Mouse (Mus musculus) CD4-positive, CD25-positive, alpha-beta regulatory T cell, adult 4 months (primary cell): ENCODE data around the gene Tax1bp3. TPM values are rescaled to one million over a fixed set of nuclear protein-coding genes. Genes with fewer than 3 reads are reported as not detected.

Experiments used
- ATAC-seq: one replicate; pipeline ENCODE4 v1.8.0; 2017
- polyA plus RNA-seq, 2 experiments: library from polyadenylated mRNA; unstranded; fragments of 100-300 nt; shearing (Covaris generic); gene quantifications; one replicate each; pipeline ENCODE4 v1.2.1; 2017

Gene Tax1bp3
- polyA plus RNA-seq: 10 to 100 TPM; 27.4 to 30.8 TPM

DNA sequence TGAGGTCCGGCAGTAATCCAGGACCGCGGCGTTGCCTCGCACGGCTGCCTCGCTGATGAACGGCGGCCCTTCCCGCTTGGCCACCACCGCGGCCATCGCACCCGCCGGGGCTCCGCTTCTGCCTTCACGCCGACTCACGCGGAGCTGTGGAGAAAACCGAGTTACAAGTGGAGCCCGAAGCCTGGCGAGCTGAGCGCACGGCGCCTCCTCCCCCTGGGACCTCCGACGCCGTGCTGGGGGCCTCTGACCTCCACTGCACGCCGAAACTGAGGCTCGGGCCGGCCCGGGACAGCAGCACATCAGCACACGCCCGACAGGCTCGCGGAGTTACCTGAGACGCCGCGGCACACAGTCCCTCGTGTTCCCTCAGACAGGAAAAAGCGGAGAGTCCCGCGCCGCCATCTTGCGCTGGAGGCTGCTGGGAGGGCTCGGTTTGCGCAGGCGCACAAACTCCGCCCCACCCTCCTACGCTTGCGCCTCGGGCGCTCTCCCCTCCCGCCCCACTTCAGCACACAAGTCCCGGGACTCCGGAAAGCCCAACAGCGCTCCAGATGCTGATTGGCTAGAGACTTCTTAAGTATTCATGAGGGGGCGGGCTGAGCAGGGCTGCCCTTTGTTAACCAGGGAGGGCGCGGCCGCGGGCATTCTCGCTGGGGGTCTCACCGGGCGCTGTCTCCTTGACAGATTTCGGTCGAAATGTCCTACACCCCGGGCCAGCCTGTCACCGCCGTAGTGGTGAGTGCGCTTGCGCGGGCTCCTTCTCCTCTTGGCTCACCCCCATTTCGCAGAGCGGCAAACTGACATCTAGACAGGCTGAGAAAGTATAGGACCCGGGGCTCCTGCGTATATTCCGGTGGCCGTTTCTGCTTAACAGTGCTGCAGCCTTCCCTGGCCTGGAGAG lies at the start of gene Tax1bp3, which contains the start of gene Emc6:
Gene Tax1bp3, plus strand, starts transcription at position 476 of the 901 bp plus-strand sequence.
Gene Emc6, minus strand, starts transcription at position 430 of the 901 bp plus-strand sequence.
- ATAC-seq: peak; percentile 98

DNA sequence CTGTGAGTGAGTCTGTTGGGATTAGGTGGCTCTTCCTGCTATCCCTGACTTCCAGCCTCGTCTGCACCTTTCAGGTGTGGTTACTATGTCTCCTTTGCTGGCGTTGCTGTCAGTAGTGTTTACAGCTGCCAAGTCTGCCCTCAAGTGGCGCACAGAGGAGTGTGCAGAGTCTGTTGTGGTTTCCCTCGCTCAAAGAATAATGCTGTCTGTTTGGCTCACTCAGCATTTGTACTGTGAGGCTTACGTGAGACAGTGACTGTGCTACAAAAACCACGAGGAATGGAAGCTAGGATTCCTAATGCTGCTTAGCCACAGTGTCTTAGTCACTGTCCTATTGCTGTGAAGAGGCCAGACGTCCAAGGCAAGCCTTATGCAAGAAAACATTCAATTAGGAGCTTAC lies 45.9 kb upstream of the Tax1bp3 start:
- peak; percentile 92 for ATAC-seq

GRCm38 (mm10) chr11:73132999-73133398 lies 43.9 kb upstream of the Tax1bp3 start:
- ATAC-seq: peak; percentile 33

- no peak for ATAC-seq
Observed at GRCm38 (mm10) chr11:73134222-73134621, 42.7 kb upstream of the Tax1bp3 start.

GRCm38 (mm10) chr11:73136587-73136986 lies 40.3 kb upstream of the Tax1bp3 start:
- ATAC-seq: no peak

GRCm38 (mm10) chr11:73137116-73137515 lies 39.8 kb upstream of the Tax1bp3 start:
- no peak for ATAC-seq

- ATAC-seq: peak; percentile 91
Observed at GRCm38 (mm10) chr11:73137591-73138501, 39.0 kb upstream of the Tax1bp3 start, which contains the start of gene Haspin. TSS of gene Haspin (minus strand) at chr11:73138294.

GRCm38 (mm10) chr11:73144261-73144681 lies 32.6 kb upstream of the Tax1bp3 start:
- no peak for ATAC-seq

- ATAC-seq: no peak
Observed at GRCm38 (mm10) chr11:73146026-73146974, 30.6 kb upstream of the Tax1bp3 start.

DNA sequence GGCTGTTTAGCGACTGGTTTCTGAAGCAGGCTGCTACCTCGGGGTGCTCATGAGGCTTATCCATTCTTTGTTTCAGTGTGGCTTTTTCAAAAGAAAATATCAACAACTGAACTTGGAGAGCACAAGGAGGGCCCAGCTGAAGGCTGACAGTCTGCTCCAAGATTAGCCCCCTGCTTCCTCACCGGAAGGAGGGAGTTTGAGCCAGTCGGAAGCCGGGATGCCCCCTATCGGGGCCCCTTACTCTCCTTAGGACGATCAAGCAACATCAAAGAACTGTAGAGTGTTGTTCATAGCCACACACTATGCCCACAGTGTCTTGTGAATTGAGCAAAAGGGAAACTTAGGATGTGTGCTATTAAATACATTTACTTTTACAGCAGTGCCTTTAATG lies 29.9 kb upstream of the Tax1bp3 start:
- ATAC-seq: no peak

DNA sequence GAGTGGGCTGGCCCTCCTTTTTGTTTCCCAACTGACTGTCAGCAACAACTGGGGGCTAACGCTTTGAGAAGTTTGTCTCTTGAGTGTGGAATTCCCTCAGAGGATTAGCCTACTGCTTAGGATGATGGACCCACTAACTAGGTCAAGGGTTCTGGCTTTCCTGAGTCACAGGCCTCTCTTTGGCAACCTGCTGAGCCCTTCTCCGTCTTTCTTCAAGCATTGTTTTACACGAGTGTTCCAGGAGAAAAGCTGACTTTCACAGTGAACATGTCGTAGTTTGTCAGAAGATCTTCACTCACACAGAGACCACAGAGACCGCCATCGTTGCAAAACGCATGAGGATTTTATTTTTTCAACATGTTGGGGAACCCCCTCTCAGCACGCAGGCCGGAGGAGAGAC lies 28.7 kb upstream of the Tax1bp3 start:
- ATAC-seq: no peak

GRCm38 (mm10) chr11:73155071-73155470 lies 21.8 kb upstream of the Tax1bp3 start:
- ATAC-seq: no peak

DNA sequence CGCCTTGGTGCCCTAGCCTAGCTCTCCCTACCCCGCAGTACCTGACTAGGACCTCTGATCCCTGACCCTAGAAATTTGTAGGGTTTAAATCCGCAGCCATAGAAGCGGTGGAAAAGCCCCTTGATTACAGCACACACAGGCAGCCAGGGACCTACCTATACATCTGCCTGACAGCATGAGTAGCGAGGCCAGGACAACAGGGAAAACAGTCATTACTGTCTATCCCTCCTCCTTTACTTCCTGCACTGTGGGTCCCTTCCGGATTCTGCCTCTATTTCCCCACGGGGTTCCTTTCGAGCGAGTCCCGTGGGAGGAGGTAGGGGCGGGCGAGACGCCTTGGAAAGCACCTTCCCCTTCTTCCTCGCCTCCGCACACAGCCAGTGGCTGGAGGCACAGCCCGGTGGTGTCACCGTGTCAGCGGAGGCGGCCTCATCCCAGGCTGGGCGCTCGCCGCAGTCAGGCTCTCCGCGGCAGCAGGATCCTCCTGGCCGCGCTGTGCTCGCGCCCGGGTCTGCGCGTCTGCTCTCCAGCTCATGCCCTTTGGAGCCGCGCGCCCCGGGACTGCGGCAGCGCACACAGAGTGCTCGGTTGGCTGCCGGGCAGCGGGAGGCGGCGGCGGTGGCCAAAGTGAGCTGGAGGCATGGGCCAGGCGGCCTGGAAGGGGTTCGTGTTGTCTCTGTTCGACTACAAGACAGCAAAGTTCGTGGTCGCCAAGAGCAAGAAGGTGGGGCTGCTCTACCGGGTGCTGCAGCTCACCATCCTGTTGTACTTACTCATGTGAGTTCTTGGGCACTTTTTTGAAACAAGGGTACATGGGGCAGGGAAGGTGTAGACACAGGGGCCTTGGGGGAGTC lies 16.7 kb upstream of the Tax1bp3 start, which contains the start of gene P2rx5:
Gene P2rx5, plus strand, starts transcription at position 465 of the 854 bp plus-strand sequence.
- ATAC-seq: no peak

DNA sequence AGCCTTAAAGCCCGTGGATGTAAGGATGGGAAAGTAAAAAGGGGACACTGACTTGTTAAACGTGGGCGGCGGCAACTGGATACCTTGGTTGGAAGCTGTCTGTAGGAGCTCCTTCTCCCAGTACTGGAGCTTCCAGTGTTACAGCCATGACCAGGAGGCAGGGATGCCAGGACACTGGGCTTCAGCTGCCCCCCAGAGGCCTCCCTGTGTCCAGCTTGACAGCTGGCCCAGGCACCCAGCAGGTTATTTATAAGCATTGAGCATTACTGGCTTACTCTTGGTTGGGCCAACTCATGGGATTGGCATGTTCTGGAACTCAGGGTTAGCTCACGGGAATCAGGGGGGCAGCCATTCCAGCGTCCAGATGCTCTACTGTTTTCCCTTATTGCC lies 16.1 kb upstream of the Tax1bp3 start:
- no peak for ATAC-seq

- ATAC-seq: no peak
Observed at GRCm38 (mm10) chr11:73161616-73162015, 15.3 kb upstream of the Tax1bp3 start.

DNA sequence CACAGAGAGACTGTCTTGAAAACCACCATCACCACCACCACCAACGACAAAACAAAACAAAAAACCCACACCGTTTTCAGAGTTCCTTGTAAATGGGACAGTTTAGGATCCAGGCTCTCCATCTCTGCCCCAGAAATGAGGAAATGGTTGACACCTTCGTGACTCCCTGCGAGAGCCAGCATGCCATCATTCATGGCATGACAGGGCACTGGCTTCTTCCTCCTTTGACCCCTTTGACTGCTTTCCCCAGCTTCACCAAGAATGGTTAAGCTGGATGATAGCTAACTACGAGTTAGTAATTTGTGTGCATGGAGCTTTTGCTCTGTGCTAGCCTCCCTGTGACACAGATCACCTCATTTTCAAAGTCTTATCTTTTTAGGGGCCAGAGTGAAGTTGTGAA lies 14.6 kb upstream of the Tax1bp3 start:
- no peak for ATAC-seq

DNA sequence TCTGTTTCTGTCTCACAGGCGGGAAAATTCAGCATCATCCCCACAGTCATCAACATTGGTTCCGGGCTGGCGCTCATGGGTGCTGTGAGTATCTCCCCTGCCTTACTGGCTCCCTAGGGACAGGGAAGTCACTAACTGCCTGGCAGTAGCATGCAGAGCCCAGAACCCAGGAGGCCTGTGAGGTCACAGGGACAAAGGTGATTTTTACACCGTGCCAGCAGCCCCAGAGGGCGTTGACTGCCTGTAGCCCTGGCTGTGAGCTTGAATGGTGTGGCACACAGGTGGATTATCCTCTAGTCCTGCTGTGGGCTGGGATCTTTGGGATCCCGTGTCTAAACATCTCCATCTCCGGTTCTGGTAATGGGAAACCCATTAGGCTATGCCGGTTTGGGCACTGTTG lies 8.8 kb upstream of the Tax1bp3 start:
- ATAC-seq: no peak

DNA sequence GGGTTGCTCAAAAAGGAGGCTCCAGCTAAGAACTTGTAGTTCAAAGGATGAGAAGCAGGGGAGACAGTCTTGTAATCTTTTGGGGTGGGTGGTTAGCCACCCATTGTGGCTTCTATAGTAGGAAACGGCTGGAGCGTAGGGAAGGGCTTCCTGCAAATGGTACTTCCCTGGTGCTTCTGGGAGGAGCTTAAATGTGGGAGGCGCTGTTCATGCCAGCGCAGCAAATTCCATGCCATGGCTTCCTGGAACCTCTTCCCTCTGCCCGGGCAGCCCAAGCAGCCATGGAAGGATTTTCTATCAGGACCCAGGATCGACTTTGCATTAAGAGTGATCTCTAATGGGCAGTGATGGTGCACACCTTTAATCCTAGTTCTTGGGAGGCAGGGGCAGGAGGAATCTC lies 8.3 kb upstream of the Tax1bp3 start:
- ATAC-seq: no peak

DNA sequence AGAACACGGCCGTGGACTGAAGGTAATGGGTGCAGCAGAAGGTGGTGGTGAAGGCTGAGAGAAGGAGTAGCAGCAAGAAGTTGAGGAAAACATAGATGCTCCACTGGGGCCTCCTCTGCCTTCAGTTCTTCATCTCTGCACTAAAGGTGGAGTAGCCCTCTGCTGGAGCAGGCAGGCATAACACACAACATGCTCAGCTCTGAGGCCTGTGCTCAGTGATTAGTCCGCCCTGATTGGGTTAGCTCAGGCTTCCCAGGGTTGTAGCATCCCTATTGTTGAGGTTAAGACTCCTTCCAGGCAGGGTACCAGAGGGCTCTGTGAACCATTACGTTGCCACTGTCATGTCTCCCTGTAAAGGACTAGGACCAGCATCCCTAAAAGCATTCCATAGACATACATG lies 7.7 kb upstream of the Tax1bp3 start:
- peak; percentile 68 for ATAC-seq

- ATAC-seq: no peak
Observed at GRCm38 (mm10) chr11:73172186-73172585, 4.7 kb upstream of the Tax1bp3 start.

DNA sequence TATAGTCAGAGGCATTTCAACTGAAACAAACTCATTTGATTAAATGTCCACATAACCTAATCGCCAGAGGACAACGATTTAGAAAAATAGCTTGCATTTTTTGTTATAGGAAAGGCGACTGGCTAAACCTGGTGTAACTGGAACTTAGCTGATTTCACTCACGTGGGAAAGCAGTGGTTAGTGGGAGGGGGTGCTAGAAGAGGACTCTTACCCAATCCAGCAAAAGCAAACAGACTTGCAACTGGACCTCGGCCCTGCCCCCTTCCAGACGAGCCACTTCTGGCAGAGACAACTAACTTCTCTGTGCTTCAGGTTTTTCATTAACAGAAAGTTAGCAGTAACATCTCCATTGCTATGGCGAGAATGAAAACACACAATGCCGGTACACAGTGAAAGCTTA lies 1.3 kb upstream of the Tax1bp3 start:
- no peak for ATAC-seq
